Mouse (Mus musculus): Measurements from ENCODE around the gene Eif2ak4. TPM values are rescaled to one million over a fixed set of nuclear protein-coding genes. Genes with fewer than 3 reads are reported as not detected.

The Eif2ak4 gene
- polyA plus RNA-seq, 1 experiment from 2014 or later = 9.8 TPM

DNA sequence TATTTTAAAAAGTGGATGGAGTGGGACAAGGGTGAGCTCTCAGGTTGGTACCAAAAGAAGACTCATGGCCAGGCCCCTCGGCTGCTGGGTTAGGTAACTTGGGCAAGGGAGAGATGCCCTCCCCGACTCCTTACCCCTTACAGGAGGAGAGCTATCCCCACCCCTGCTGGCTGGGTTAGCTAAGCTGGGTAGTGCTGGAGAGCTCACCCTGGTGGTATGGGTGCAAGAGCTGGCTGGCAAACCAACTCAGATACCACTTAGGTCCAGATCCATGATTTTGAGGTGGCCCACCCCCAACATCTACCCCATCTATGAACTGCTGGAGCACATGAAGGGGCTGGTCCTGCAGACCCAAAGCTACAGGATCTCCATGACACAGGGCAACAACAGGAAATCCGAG, 136.4 kb downstream of the Eif2ak4 start:
- Histone ChIP-seq H3K27ac (ENCODE audit: low read length) (no peak overlapping the region), H3K36me3 (ENCODE audit: control insufficient read depth, insufficient read depth) (no peaks in the 10 kb centered on the region), H3K4me1 (replicated peaks; ENCODE audit: control insufficient read depth, insufficient read depth, low read length) (peaks cover 8% of the 10 kb centered on the region), H3K27me3 (replicated peaks; ENCODE audit: control insufficient read depth, insufficient read depth, low read length) (no peaks in the 10 kb centered on the region), H3K9me3 (ENCODE audit: control insufficient read depth, low read length) (no peaks in the 10 kb centered on the region), H3K4me3 (replicated peaks; ENCODE audit: low read length) (no peak overlapping the region), H3K9ac (replicated peaks; ENCODE audit: low read depth, low read length) (no peak overlapping the region), H3K4me2 (ENCODE audit: low read length) (no peak overlapping the region)
- WGBS = 76% methylated on average over 3 of the region's 3 CpGs
- no peak for ATAC-seq

Other genes starting within 250 kb of the Eif2ak4 start
- gene Fsip1, start 131.7 kb upstream of the Eif2ak4 start, polyA plus RNA-seq (2015; fragmentation: Nextera tagmentation; extraction: Ambion mirVana) = 4.5 and 4.6 TPM in 2 replicates
- 5.4 and 6.2 TPM in 2 replicates for gene Gpr176, start 15.2 kb upstream of the Eif2ak4 start, polyA plus RNA-seq (2015; fragmentation: Nextera tagmentation; extraction: Ambion mirVana)
- 316 and 322 TPM in 2 replicates for gene Srp14, start 91.1 kb downstream of the Eif2ak4 start, polyA plus RNA-seq (2015; fragmentation: Nextera tagmentation; extraction: Ambion mirVana)
- gene Bmf, start 161.1 kb downstream of the Eif2ak4 start, polyA plus RNA-seq (2015; fragmentation: Nextera tagmentation; extraction: Ambion mirVana) = 1.3 and 1.5 TPM in 2 replicates
- 36.4 and 45.0 TPM in 2 replicates for gene Bub1b, start 209.6 kb downstream of the Eif2ak4 start, polyA plus RNA-seq (2015; fragmentation: Nextera tagmentation; extraction: Ambion mirVana)